Mouse (Mus musculus) embryonic facial prominence, embryonic 15.5 days (tissue): ENCODE results near the gene Timm44. TPM values are rescaled to one million over a fixed set of nuclear protein-coding genes. Genes with fewer than 3 reads are reported as not detected.
"Not testable (repeated sequence)": the region's sequence is repeated elsewhere in the genome, so short reads cannot be mapped to it uniquely, and the experiment has no call there.

Experiments
- ATAC-seq: fragments of 200-750 bp; cut with Nextera tagmentation; 2 replicates; pipeline ENCODE4 v1.8.0; 2017; ENCODE audit warnings: low read depth, moderate TSS enrichment; ENCODE audit not compliant: insufficient number of reproducible peaks, low FRiP score, low TSS enrichment
- H3K27ac ChIP-seq: fragments of 300-500 bp; sonication (generic); replicated peaks from 2 replicates; pipeline ENCODE4 v1.5.1; 2015; ENCODE audit warnings: mild to moderate bottlenecking, inconsistent platforms
- H3K27me3 ChIP-seq: fragments of 300-500 bp; sonication (generic); 2 replicates; pipeline ENCODE4 v1.6.1; 2015; ENCODE audit warnings: inconsistent platforms
- H3K36me3 ChIP-seq: fragments of 300-500 bp; sonication (generic); 2 replicates; pipeline ENCODE4 v1.6.1; 2015; ENCODE audit warnings: mild to moderate bottlenecking, inconsistent platforms
- H3K4me1 ChIP-seq: fragments of 300-500 bp; sonication (generic); 2 replicates; pipeline ENCODE4 v1.6.1; 2015; ENCODE audit warnings: inconsistent platforms
- H3K4me2 ChIP-seq: fragments of 300-500 bp; sonication (generic); replicated peaks from 2 replicates; pipeline ENCODE4 v1.6.1; 2015; ENCODE audit warnings: mild to moderate bottlenecking, inconsistent platforms
- H3K4me3 ChIP-seq: fragments of 300-500 bp; sonication (generic); replicated peaks from 2 replicates; pipeline ENCODE4 v1.5.1; 2015; ENCODE audit warnings: mild to moderate bottlenecking, inconsistent platforms
- H3K9ac ChIP-seq: fragments of 300-500 bp; sonication (generic); 2 replicates; pipeline ENCODE4 v1.6.1; 2015; ENCODE audit warnings: inconsistent platforms
- H3K9me3 ChIP-seq: fragments of 300-500 bp; sonication (generic); replicated peaks from 2 replicates; pipeline ENCODE4 v1.6.1; 2016; ENCODE audit warnings: inconsistent platforms
- WGBS: fragments of 180-500 bp; shearing (Covaris S2); methylation state at CpG from one replicate; pipeline ENCODE4 v1.1.7; 2015; 5-methylcytosine and 5-hydroxymethylcytosine counted together
- polyA plus RNA-seq: library from polyadenylated mRNA; unstranded; fragments of >200 nt; fragmentation: Nextera tagmentation; extraction: Ambion mirVana; gene quantifications from 2 replicates; pipeline ENCODE4 v1.2.1, GENCODE M21; 2015

Gene Timm44
- polyA plus RNA-seq, 1 experiment from 2014 or later = 62.4 TPM

- Histone ChIP-seq H3K9ac (no peak overlapping the region), H3K9me3 (no peaks in the 10 kb centered on the region), H3K36me3 (peaks cover 82% of the 10 kb centered on the region), H3K27ac (no peak overlapping the region), H3K4me3 (no peak overlapping the region), H3K4me2 (no peak overlapping the region), H3K4me1 (peaks cover 10% of the 10 kb centered on the region), H3K27me3 (no peaks in the 10 kb centered on the region)
- 84% methylated on average over 8 of the region's 8 CpGs for WGBS
- no peak for ATAC-seq
Observed at GRCm38 (mm10) chr8:4263105-4263791, 12.5 kb downstream of the Timm44 start.

DNA sequence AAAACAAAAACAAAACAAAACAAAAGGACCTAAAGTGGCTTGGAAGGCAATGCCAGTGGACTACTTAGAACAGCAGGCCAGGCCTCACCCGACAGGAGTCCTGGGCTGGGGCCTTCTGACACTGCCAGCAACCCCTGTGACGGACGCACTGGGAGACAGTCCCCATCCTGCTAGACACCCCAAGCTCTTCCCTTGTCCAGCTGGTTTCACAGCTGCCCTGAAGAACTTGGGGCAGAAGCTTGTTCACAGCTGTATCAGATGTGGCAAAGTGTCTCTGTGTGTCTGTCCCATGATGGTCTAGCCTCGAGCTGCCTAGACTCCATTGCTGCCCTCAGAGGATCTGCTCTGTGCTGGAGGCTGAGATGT, 15.9 kb downstream of the Timm44 start:
- Histone ChIP-seq H3K36me3 (peaks cover 66% of the 10 kb centered on the region), H3K9me3 (no peaks in the 10 kb centered on the region), H3K27me3 (no peaks in the 10 kb centered on the region), H3K4me2 (no peak overlapping the region), H3K4me1 (peaks cover 26% of the 10 kb centered on the region), H3K27ac (peak overlapping the region; percentile 83; the same call in 1 of the 2 replicates), H3K4me3 (no peak overlapping the region), H3K9ac (no peak overlapping the region)
- 75% methylated on average over 4 of the region's 4 CpGs for WGBS
- ATAC-seq = no peak

DNA sequence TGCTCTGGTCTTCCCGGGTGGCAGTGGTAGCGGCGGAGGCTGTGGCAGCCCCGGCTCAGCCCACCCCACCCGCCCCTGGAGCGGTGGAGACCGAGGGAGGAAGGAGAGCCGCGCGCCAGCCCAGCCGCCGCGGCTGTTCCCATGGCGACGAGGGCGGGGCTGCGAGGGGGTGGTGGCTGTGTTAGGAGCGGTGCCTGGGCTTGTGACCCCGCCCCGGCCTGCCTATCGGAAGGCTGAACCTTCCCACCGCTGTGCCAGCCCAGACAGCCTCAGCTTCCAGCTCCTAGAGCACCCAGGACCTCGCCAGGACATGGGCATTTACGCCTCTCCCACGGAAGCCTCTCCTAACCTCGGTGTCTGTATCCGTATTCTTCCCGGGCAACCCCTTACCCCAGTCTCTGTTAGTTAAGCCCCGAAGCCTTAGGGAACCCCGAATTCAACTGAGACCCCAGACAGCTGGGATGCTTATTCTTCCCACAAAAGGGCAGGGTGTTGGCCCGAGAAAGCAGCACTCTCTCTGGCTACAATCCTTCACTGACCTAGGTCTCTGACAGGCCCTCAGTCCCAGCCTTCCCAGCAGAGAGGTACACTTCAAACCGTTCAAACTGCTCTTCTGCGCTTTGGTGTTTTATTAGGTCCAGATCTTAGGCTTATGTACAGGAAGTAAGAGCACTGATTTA, 16.4 kb downstream of the Timm44 start, which contains the start of gene Ctxn1:
Gene Ctxn1, minus strand, starts transcription at position 150 of the 680 bp plus-strand sequence.
- H3K9me3 ChIP-seq = no peaks in the 10 kb centered on the region
- peak within 1 kb of the TSS; percentile 74 for H3K4me3 ChIP-seq
- WGBS = 4% methylated on average over 28 of the region's 33 CpGs
- H3K27me3 ChIP-seq = no peaks in the 10 kb centered on the region
- peak within 1 kb of the TSS; percentile 83 for H3K27ac ChIP-seq
- H3K9ac ChIP-seq = peak within 1 kb of the TSS; percentile 57
- H3K4me1 ChIP-seq = peaks cover 28% of the 10 kb centered on the region
- peaks cover 66% of the 10 kb centered on the region for H3K36me3 ChIP-seq
- peak within 1 kb of the TSS; percentile 87 for H3K4me2 ChIP-seq
- peak; percentile 93 for ATAC-seq

- ATAC-seq = peak; percentile 79
- Histone ChIP-seq H3K9ac (peak overlapping the region; percentile 57), H3K27ac (peak overlapping the region; percentile 83), H3K9me3 (no peaks in the 10 kb centered on the region), H3K36me3 (peaks cover 62% of the 10 kb centered on the region), H3K27me3 (no peaks in the 10 kb centered on the region), H3K4me1 (peaks cover 33% of the 10 kb centered on the region), H3K4me2 (peak overlapping the region; percentile 87), H3K4me3 (peak overlapping the region; percentile 74)
- WGBS = under 1% methylated on average over 32 of the region's 32 CpGs
Observed at GRCm38 (mm10) chr8:4258678-4259077, 17.0 kb downstream of the Timm44 start.

GRCm38 (mm10) chr8:4258233-4258632, 17.5 kb downstream of the Timm44 start:
- Histone ChIP-seq H3K4me3 (peak overlapping the region; percentile 74), H3K27ac (peak overlapping the region; percentile 83), H3K9me3 (no peaks in the 10 kb centered on the region), H3K36me3 (peaks cover 57% of the 10 kb centered on the region), H3K27me3 (no peaks in the 10 kb centered on the region), H3K9ac (peak overlapping the region; percentile 57), H3K4me1 (peaks cover 36% of the 10 kb centered on the region), H3K4me2 (peak overlapping the region; percentile 87)
- peak; percentile 59 for ATAC-seq
- whole genome bisulfite sequencing = 3% methylated on average over 35 of the region's 35 CpGs

DNA sequence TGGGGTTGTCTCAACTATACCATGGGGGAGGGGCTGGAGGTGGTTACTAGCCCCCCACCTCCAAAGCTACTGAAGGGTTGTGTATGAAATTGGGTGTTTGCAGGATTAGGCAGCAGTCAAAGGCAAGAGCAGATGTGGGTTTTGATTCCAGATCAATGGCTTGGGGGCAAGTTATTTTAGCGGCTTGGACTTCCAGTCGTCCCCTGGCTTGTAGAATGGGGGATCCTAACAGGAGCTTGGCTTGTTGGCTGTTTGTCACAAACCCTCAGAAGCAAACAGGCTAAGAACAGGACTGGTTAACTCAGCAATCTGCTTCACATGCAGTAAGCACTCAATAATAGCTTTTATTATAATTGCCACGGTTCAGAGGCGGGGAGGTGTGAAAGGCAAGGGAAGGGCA, 18.4 kb downstream of the Timm44 start:
- no peaks in the 10 kb centered on the region for H3K9me3 ChIP-seq
- H3K9ac ChIP-seq = no peak overlapping the region
- H3K4me3 ChIP-seq = peak overlapping the region; percentile 74
- 62% methylated on average over 4 of the region's 4 CpGs for WGBS
- H3K4me1 ChIP-seq = peaks cover 39% of the 10 kb centered on the region
- peaks cover 48% of the 10 kb centered on the region for H3K36me3 ChIP-seq
- peak overlapping the region; percentile 87; the same call in 1 of the 2 replicates for H3K4me2 ChIP-seq
- H3K27ac ChIP-seq = 0 out of 2 replicates have a peak overlapping the region, but pooled peaks have one; percentile 1
- H3K27me3 ChIP-seq = no peaks in the 10 kb centered on the region
- ATAC-seq = no peak

- no peak for ATAC-seq
- Histone ChIP-seq H3K9ac (no peak overlapping the region), H3K4me3 (no peak overlapping the region), H3K36me3 (peaks cover 44% of the 10 kb centered on the region), H3K4me1 (peaks cover 40% of the 10 kb centered on the region), H3K9me3 (no peaks in the 10 kb centered on the region), H3K27ac (0 out of 2 replicates have a peak overlapping the region, but pooled peaks have one; percentile 1), H3K4me2 (0 out of 2 replicates have a peak overlapping the region, but pooled peaks have one; percentile 87), H3K27me3 (no peaks in the 10 kb centered on the region)
- WGBS = 36% methylated on average over 4 of the region's 4 CpGs
Observed at GRCm38 (mm10) chr8:4256911-4257310, 18.8 kb downstream of the Timm44 start.

GRCm38 (mm10) chr8:4255471-4255870, 20.2 kb downstream of the Timm44 start:
- not testable (repeated sequence) for H3K4me2 ChIP-seq, H3K9me3 ChIP-seq, ATAC-seq, H3K27me3 ChIP-seq, H3K9ac ChIP-seq, H3K4me3 ChIP-seq, H3K27ac ChIP-seq
- peaks cover 30% of the 10 kb centered on the region for H3K36me3 ChIP-seq
- peaks cover 44% of the 10 kb centered on the region for H3K4me1 ChIP-seq
- WGBS = 87% methylated on average over 7 of the region's 7 CpGs

GRCm38 (mm10) chr8:4254001-4254400, 21.7 kb downstream of the Timm44 start:
- peak overlapping the region; percentile 78 for H3K4me2 ChIP-seq
- H3K27ac ChIP-seq = peak overlapping the region; percentile 93; the same call in 1 of the 2 replicates
- H3K4me1 ChIP-seq = peaks cover 45% of the 10 kb centered on the region
- H3K9ac ChIP-seq = peak overlapping the region; percentile 99; the same call in 1 of the 2 replicates
- H3K36me3 ChIP-seq = peaks cover 23% of the 10 kb centered on the region
- ATAC-seq = no peak
- no peaks in the 10 kb centered on the region for H3K9me3 ChIP-seq
- WGBS = 68% methylated on average over 6 of the region's 6 CpGs
- H3K27me3 ChIP-seq = no peaks in the 10 kb centered on the region
- H3K4me3 ChIP-seq = peak overlapping the region; percentile 100

DNA sequence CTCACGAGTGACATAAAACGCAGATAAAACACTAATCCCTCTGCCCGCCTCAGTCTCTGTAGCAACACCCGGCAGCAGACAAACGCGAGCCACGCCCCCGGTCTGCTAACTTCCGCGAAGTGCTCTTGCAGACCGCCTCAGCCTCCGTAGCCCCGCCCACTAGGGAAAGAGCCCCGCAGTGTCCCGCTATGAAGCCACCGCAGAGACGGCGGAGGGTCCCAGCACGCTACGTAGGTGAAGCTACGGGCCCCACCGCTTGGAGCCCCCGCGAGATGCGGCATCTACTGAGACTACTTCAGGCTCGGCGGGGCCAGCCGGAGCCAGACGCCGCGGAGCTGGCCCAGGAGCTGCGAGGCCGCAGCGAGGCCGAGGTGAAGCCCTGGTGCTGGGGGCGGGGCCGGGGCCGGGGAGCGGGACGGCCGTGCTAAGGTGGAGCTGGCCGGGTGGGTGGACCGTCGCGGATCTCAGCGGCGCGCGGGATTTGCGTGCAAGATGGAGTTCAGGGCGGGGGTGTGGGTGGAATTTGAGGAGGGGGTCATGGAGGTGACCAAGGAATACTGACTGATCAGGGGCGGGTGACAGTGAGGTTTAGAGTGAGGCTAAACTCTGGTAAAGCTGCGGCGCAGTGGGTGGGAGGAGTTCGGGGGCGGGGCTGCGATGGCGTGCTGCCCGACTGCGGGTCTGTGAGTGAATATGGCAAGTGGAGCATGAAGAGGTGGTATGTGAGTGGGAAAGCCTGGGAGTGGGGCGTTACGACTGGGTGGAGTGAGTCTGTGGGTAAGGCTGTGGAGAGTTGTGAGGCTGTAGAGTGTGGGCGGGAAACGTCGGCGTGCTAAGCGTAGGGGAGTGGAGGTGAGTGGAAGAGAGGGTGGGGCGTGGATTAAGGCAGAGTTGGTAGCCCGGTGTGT, 22.5 kb downstream of the Timm44 start, which contains the start of gene Snapc2:
Gene Snapc2, plus strand, starts transcription at position 147 of the 908 bp plus-strand sequence.
- Histone ChIP-seq H3K4me3 (peak within 1 kb of the TSS; percentile 100), H3K27me3 (no peaks in the 10 kb centered on the region), H3K27ac (peak within 1 kb of the TSS; percentile 93), H3K4me1 (peaks cover 45% of the 10 kb centered on the region), H3K9ac (peak within 1 kb of the TSS; percentile 99), H3K36me3 (peaks cover 25% of the 10 kb centered on the region), H3K9me3 (no peaks in the 10 kb centered on the region), H3K4me2 (peak within 1 kb of the TSS; percentile 78)
- ATAC-seq = peak; percentile 91
- under 1% methylated on average over 69 of the region's 69 CpGs for WGBS
